Mouse (Mus musculus) left cerebral cortex, postnatal 14 days (tissue): ENCODE results near the gene Cacna1s. TPM values are rescaled to one million over a fixed set of nuclear protein-coding genes. Genes with fewer than 3 reads are reported as not detected.

Experiments used
- DNase-seq, 2 experiments: peaks; one replicate each; pipeline ENCODE4 v3.0.0; 2021 to 2022; ENCODE audit warnings: low spot score in 2 of 2, mixed read lengths in 1 of 2
- intact Hi-C: fragments of 180-260 bp; cut with DNase I; formaldehyde crosslinking; loops from one replicate; pipeline ENCODE4 v1.15.1; 2025
- total RNA-seq, 2 experiments: library from RNA; stranded (reverse); gene quantifications; 2 replicates each; pipeline ENCODE4 v1.2.3; 2021

Gene Cacna1s
- total RNA-seq, 2 experiments from 2014 or later: 1.0 to 1.1 TPM

GRCm38 (mm10) chr1:136132386-136133201 is 80.0 kb downstream of the Cacna1s start:
- intact Hi-C loops: loop anchor here (5.0 to 10.0 kb wide), 2 partner anchors 75 to 492 kb away; partner anchors contain the start of gene Zfp281
- DNase-seq: no peak

- intact Hi-C loops: loop anchor here (5.0 to 10.0 kb wide), 2 partner anchors 76 to 491 kb away; partner anchors contain the start of gene Zfp281
- no peak for DNase-seq
Observed at GRCm38 (mm10) chr1:136133570-136134240, 81.2 kb downstream of the Cacna1s start.

DNA sequence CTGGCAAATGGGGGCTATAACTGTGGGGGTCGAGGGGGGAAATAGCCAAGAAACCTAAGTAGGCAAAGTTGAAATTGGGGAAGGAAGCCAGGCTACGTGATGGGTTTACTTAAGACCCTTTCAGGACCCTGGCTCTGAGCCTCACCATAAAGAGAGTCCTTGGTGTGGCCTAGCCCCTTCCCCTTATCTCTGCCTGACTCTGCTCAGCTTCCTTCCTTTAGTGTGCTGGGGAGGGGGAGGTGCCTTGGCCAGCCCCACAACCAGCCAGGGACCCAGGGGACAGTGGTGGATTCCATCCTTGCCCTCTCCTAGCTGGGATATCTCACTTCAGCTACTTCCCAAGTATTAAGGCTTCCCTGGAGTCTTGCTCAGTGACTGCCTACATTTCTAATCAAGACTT is 82.0 kb downstream of the Cacna1s start:
- no peak for DNase-seq
- intact Hi-C loops: loop anchor here (5.0 to 10.0 kb wide), 2 partner anchors 77 to 490 kb away; partner anchors contain the start of gene Zfp281

- DNase-seq: no peak
- intact Hi-C loops: loop anchor here (10.0 kb wide), 1 partner anchor 490 kb away; the partner anchor contains the start of gene Zfp281
Observed at GRCm38 (mm10) chr1:136135046-136135445, 82.5 kb downstream of the Cacna1s start.

- intact Hi-C loops: loop anchor here (10.0 kb wide), 1 partner anchor 489 kb away; the partner anchor contains the start of gene Zfp281
- no peak for DNase-seq
Observed at GRCm38 (mm10) chr1:136135777-136136444, 83.4 kb downstream of the Cacna1s start.

DNA sequence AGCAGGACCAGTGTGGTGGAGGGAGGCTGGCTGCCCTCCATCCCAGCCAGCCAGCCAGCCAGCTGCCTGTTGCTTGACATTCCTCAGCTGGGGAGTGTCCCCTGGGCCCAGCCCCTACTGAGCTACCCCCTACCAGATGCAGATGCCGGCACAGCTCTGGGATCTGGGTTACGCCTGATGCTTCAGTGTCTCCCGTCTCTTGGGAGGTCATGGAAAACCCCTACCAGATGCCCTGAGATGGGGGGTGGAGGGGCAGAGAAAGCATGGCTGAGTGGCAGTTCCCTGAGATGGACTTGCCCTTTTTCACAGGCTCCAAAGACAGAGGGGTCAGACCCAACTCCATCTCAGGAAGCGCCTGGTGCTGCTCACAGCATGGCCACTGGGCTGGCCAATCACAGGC is 84.0 kb downstream of the Cacna1s start:
- intact Hi-C loops: loop anchor here (10.0 kb wide), 1 partner anchor 488 kb away; the partner anchor contains the start of gene Zfp281
- DNase-seq: no peak

- no peak for DNase-seq
- intact Hi-C loops: loop anchor here (10.0 kb wide), 1 partner anchor 488 kb away; the partner anchor contains the start of gene Zfp281
Observed at GRCm38 (mm10) chr1:136137071-136137531, 84.6 kb downstream of the Cacna1s start.

- DNase-seq: peak; percentile 68 to 78
- intact Hi-C loops: loop anchor here (10.0 kb wide), 1 partner anchor 487 kb away; the partner anchor contains the start of gene Zfp281
Observed at GRCm38 (mm10) chr1:136137575-136137974, 85.0 kb downstream of the Cacna1s start.

- DNase-seq: no peak
- intact Hi-C loops: loop anchor here (10.0 kb wide), 1 partner anchor 486 kb away; the partner anchor contains the start of gene Zfp281
Observed at GRCm38 (mm10) chr1:136138191-136138830, 85.8 kb downstream of the Cacna1s start.

- intact Hi-C loops: loop anchor here (10.0 kb wide), 1 partner anchor 485 kb away; the partner anchor contains the start of gene Zfp281
- peak; percentile 84 to 86 for DNase-seq
Observed at GRCm38 (mm10) chr1:136139990-136140640, 87.6 kb downstream of the Cacna1s start.

DNA sequence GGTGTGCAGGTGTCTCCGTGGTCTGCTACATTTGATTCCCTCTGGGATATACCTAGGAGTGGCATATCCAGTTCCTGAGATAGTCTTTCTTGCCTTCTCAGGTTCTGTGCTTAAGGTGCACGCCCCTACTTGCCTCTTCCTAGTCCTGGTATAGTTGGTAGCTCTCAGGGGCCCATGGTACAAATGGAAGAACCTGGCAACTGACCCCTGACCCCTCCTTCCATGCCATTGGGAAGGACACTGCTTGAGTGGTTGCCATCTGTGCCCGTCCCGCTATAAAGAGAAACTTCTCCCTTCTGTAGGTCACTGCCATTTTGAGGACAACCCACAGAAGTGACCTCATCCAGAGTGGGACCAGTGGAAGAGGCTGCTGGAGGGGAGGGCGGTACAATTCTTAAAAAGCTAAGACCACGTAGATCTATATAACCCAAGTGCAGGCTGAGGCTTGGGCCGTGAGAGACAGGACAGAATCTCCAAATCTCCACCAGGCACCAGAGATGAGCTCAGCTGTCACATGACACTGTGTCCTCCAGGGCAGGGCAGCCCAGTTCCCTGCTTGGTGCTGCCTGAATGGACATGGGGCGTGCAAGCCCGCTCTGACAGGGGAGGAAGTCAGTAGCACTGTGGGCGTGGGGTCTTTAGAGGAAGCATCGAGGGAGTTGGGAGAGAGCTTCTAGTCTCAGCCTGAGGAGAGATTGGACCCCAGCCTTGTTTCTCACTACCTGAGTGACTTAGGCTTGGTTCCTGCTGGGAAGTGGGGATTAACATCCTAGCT is 88.8 kb downstream of the Cacna1s start:
- DNase-seq: no peak
- intact Hi-C loops: no loop called here

GRCm38 (mm10) chr1:136142336-136142735 is 89.8 kb downstream of the Cacna1s start:
- intact Hi-C loops: no loop called here
- DNase-seq: peak; percentile 62 to 80

DNA sequence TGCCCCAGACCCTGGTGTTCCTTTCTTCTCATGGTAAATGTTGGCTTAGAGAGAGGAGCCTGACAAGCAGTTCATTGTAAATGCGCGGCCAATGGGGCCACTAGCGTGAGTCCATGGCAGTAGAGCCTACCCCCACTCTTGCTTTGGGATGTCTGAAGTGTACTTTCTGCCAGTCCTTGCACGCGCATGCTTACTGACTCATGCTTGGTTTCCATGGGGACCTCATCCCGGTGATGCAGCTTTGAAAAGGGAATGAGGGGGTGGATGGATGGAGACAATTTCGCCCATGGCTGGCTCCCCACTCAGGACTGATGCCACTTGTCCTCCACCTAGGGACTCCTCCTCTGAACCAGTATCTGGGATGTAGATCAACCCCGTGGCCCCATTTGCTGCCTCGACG is 91.0 kb downstream of the Cacna1s start:
- intact Hi-C loops: no loop called here

DNA sequence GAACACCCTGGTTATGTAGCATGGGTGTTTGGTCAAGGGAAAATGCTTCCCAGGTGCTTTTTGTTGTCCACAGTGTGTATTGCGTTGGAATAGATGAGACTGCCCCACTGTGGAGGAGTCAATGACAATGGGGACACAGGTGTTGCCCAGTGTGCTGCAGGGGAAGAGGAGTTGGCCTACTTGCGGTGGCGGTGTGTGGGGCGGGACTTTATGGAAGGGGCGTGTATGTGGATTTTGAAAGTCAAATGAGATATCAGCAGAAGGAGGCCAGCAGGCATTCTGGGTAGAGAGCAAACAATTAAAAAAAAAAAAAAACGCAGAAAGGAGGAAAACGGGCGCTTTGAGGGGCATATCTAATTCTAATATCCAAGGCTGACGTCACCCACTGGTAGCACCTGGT is 97.2 kb downstream of the Cacna1s start:
- intact Hi-C loops: no loop called here
- no peak for DNase-seq

More for the DNA sequence above, 91.0 kb downstream of the Cacna1s start:
- DNase-seq: peak; percentile 80 to 90

DNA sequence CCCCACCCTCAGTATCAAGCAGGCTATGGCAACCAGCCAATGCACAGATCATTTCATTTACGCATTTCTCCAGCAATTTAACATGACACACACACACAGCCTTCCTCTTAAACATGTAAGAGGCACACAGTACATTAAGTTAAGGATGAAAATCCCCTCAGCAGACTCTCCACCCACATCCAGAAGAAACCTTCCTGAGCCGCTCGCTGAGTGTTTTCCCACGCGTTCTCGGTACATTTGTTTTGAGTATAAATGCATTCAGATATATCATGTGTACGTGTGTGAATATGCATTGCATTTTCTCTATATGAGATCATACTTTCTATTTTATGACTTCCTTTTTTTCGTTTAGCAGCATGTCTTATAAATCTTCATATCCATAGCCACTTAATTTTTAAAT is 98.8 kb downstream of the Cacna1s start:
- intact Hi-C loops: no loop called here
- peak; percentile 54 to 62 for DNase-seq

- DNase-seq: peak in 1 of 2 experiments; percentile 50
- intact Hi-C loops: no loop called here
Observed at GRCm38 (mm10) chr1:136156304-136156703, 103.8 kb downstream of the Cacna1s start.

- DNase-seq: no peak
- intact Hi-C loops: no loop called here
Observed at GRCm38 (mm10) chr1:136156951-136157350, 104.4 kb downstream of the Cacna1s start.
